Mouse (Mus musculus): ENCODE data around the gene Mrpl37.

Gene Mrpl37

GRCm38 (mm10) chr4:107017257-107017656 lies 49.4 kb downstream of the Mrpl37 start:
- DNase-seq (ENCODE audit: low spot score) = no peak

GRCm38 (mm10) chr4:107015971-107016511 lies 50.6 kb downstream of the Mrpl37 start:
- no peak for DNase-seq (ENCODE audit: low spot score)

GRCm38 (mm10) chr4:107013817-107014260 lies 52.8 kb downstream of the Mrpl37 start:
- DNase-seq (ENCODE audit: low spot score) = no peak

DNA sequence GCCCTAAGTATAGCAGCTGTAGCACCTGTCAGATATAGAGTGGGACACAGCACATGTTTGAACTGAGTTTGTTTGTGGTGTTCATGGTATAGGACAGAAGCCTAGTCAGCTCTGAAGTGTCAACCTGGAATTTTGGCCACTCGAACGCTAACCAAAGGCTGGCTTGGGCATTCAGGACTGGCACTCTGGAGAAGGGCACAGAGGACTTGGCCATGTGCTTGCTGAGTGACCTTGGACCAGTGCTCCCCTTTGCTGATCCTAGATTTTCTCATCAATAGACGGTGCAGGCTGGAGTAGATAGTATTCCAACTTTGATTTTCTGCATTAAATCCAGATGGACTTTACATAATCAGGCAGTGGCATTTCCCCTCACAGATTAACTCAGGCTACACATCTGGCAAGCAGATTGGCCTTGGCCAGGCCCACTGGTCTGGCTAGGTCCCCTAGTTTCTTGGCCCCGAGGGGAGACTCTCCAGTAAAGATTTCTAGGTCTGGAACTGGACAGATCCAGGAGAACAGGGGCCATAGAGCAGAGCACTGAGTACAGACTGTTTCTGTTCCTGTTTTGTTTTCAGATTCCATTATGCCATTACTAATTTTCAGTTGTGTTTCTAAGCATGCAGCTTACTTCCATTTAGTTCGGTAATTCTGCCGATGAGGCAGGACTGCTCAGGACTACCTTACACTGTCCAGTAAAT lies 53.4 kb downstream of the Mrpl37 start:
- no peak for DNase-seq (ENCODE audit: low spot score)

DNA sequence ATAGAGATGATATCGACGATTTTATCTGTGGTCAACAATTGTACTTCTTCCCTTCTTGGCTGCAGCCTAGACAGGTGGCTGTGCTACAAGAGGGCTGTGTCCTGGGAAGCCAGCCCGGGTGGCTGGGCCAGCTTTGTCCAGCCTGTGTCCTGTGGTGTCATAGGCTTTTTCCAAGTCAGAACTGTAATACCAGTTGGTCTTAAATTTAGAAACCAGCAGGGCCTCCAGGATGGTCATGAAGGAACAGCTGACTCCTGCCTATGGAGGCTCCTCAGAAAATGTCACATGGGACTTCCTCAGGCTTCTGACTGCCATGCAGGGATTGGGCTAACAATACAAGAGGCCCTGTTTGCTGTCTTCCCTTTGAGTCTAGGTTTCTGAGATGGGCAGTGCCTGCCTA lies 54.1 kb downstream of the Mrpl37 start:
- DNase-seq (ENCODE audit: low spot score) = no peak

GRCm38 (mm10) chr4:107012005-107012478 lies 54.6 kb downstream of the Mrpl37 start:
- DNase-seq (ENCODE audit: low spot score) = no peak

GRCm38 (mm10) chr4:107011325-107012004 lies 55.2 kb downstream of the Mrpl37 start:
- no peak for DNase-seq (ENCODE audit: low spot score)

DNA sequence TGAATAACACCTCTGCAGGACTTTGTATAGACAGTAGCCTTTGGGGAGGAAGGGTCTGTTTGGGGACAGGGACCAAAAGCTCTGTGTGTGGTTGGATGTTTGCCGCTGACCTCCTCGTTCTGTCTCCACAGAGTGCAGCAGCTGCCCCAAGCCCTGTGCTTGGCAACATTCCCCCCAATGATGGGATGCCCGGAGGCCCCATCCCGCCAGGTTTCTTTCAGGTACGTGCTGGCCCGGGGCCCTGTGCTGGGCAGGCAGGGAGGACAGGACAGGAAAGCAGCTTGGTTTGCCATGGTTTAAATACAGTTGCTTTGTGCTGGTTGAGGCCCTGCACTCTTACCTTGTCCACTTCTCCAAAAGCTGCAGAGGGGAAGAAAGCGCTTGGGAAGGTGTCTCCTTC lies 57.1 kb downstream of the Mrpl37 start:
- no peak for DNase-seq (ENCODE audit: low spot score)

GRCm38 (mm10) chr4:107008161-107008560 lies 58.5 kb downstream of the Mrpl37 start:
- DNase-seq (ENCODE audit: low spot score) = no peak

DNA sequence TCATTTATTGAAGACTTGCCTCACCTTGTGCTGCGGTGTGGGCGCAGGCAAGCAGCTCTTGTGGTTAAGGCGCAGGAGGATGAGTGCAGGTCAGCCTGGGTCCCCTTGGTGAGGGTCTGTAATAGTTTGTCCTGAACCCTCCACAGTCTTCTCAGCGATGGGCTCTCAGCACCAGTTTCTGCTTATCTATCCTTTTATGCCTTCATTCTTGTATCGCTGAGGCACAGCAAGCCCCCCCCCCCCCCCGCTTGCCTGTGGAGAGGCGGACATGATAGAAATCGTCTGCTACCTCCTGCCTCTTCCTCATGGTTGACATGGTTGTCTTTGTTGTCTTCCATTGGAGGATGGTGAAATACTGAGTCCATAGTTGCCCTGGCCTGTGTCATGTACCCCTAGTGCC lies 59.3 kb downstream of the Mrpl37 start:
- DNase-seq (ENCODE audit: low spot score) = no peak

- DNase-seq (ENCODE audit: low spot score) = no peak
These were observed 59.9 kb downstream of the Mrpl37 start for GRCm38 (mm10) chr4:107006807-107007206.

DNA sequence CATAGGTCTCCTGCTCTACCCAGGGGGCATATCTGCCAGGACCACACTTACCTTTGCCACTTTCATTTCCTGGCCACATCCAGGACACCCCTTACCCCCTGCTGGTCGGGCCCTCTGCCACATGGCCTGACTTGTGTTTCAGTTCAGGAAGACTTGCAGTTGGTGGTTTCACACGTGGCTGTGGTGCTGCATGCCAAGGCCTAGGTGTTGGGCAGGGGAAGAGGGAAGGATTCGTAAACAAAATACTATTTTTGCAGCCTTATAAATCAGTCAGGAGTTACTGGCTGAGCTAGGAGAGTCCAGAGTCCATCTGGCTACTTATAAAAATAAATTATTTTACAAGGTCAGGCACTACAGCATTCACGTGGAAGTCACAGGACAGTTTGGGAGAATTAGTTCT lies 60.4 kb downstream of the Mrpl37 start:
- DNase-seq (ENCODE audit: low spot score) = no peak

Measured in layer of hippocampus, adult 9-10 months (tissue).